In the genomic region with DNA sequence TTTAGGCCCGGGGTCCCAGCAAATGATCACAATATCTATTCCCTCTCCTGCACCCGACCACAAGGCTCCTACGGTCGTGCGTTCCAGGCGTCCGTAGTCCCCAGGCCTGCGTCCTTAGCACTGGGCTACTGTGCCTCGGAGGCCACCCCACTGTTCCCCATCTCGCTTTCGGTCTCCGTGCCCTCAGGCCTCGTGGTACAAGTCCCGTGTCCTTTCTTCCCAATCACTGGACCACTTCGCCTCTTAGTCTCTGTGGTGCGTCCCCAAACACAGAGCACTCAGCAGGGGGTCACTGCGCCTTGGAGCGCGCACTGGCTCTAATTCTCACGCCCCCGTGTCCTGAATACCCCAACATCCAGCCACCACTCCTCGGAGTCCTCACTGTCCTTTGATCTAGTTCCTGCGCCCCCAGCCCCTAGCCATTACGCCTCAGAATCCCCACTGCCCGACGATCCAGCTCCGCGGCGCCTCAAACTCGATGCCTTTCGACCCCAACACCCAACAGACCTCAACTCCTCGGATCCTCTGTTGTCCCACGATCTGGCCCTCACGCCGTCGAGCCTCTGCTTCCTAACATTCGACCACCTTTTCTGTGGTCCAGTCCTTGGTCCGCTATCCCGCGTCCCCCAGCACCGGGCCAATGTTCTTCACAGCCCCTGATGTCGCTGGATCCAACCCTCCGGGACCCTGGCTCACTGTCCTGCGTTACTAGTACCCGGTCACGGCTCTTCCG, we compare ENCODE assay signal across 8 mouse cellular contexts. TPM values are rescaled to one million over a fixed set of nuclear protein-coding genes. Genes with fewer than 3 reads are reported as not detected.
DNase-seq lines count a peak whose midpoint lies in the region; ATAC-seq lines count a peak whose summit lies in the region.

No protein-coding gene starts in this region.

- peak; percentile 34; the same call in 1 of the 2 replicates for ATAC-seq in kidney, embryonic 15.5 days (replicated peaks; ENCODE audit: low FRiP score)
- ATAC-seq in embryonic facial prominence, embryonic 11.5 days (replicated peaks; ENCODE audit: insufficient number of reproducible peaks, low FRiP score, low TSS enrichment, low read depth) = 0 out of 2 replicates have a peak, but pooled peaks have one; percentile 7
- 0 out of 2 replicates have a peak, but pooled peaks have one; percentile 30 for ATAC-seq in midbrain, embryonic 13.5 days
- ATAC-seq in megakaryocyte-erythroid progenitor cell, adult 5-6 weeks (replicated peaks; ENCODE audit: low FRiP score, low TSS enrichment, poor library complexity, severe bottlenecking) = no peak

- peak overlapping the region; percentile 83 for H3K9ac ChIP-seq in kidney, embryonic 15.5 days
- H3K9ac ChIP-seq in embryonic facial prominence, embryonic 11.5 days (replicated peaks; ENCODE audit: low read length) = peak overlapping the region; percentile 95
- H3K9ac ChIP-seq in midbrain, embryonic 13.5 days (replicated peaks) = peak overlapping the region; percentile 69

- peak overlapping the region; percentile 82 for H3K27ac ChIP-seq in kidney, embryonic 15.5 days
- peak overlapping the region; percentile 87 for H3K27ac ChIP-seq in embryonic facial prominence, embryonic 11.5 days (replicated peaks; ENCODE audit: low read depth, low read length)
- H3K27ac ChIP-seq in hindbrain, embryonic 10.5 days = peak overlapping the region; percentile 87
- H3K27ac ChIP-seq in midbrain, embryonic 13.5 days = no peak overlapping the region

- WGBS in kidney, embryonic 15.5 days = 1% methylated on average over 47 of the region's 47 CpGs
- WGBS in embryonic facial prominence, embryonic 11.5 days = under 1% methylated on average over 47 of the region's 47 CpGs
- WGBS in hindbrain, embryonic 10.5 days = under 1% methylated on average over 47 of the region's 47 CpGs
- WGBS in midbrain, embryonic 13.5 days = under 1% methylated on average over 47 of the region's 47 CpGs

- no peak for DNase-seq in kidney, adult 11 months
- peak; percentile 41 for DNase-seq in embryonic facial prominence, embryonic 11.5 days (ENCODE audit: low spot score)
- DNase-seq in hindbrain, embryonic 10.5 days (ENCODE audit: low spot score) = no peak
- no peak for DNase-seq in c-Kit-positive CD71-positive TER-119-positive erythroid progenitor cells, embryonic 14.5 days (ENCODE audit: low spot score)
- DNase-seq in urinary bladder, postnatal 14 days (ENCODE audit: low spot score) = no peak

- H3K4me1 ChIP-seq in kidney, embryonic 15.5 days = peaks cover 42% of the 10 kb centered on the region
- H3K4me1 ChIP-seq in embryonic facial prominence, embryonic 11.5 days (ENCODE audit: control insufficient read depth, insufficient read depth, low read length) = peaks cover 8% of the 10 kb centered on the region
- H3K4me1 ChIP-seq in hindbrain, embryonic 10.5 days (replicated peaks) = peaks cover 33% of the 10 kb centered on the region
- H3K4me1 ChIP-seq in midbrain, embryonic 13.5 days (replicated peaks) = peaks cover 20% of the 10 kb centered on the region

- H3K4me2 ChIP-seq in kidney, embryonic 15.5 days = peak overlapping the region; percentile 90
- peak overlapping the region; percentile 54 for H3K4me2 ChIP-seq in embryonic facial prominence, embryonic 11.5 days (ENCODE audit: low read depth, low read length)
- H3K4me2 ChIP-seq in midbrain, embryonic 13.5 days (replicated peaks) = peak overlapping the region; percentile 77

- H3K4me3 ChIP-seq in kidney, embryonic 15.5 days (replicated peaks) = peak overlapping the region; percentile 69
- peak overlapping the region; percentile 90 for H3K4me3 ChIP-seq in embryonic facial prominence, embryonic 11.5 days (ENCODE audit: low read depth, low read length)
- peak overlapping the region; percentile 70 for H3K4me3 ChIP-seq in hindbrain, embryonic 10.5 days
- peak overlapping the region; percentile 49 for H3K4me3 ChIP-seq in midbrain, embryonic 13.5 days (replicated peaks)

- no peaks in the 10 kb centered on the region for H3K9me3 ChIP-seq in kidney, embryonic 15.5 days (replicated peaks)
- H3K9me3 ChIP-seq in embryonic facial prominence, embryonic 11.5 days (replicated peaks; ENCODE audit: control insufficient read depth, low read length) = no peaks in the 10 kb centered on the region
- no peaks in the 10 kb centered on the region for H3K9me3 ChIP-seq in hindbrain, embryonic 10.5 days
- H3K9me3 ChIP-seq in midbrain, embryonic 13.5 days = no peaks in the 10 kb centered on the region

- H3K27me3 ChIP-seq in kidney, embryonic 15.5 days = peaks cover 27% of the 10 kb centered on the region
- no peaks in the 10 kb centered on the region for H3K27me3 ChIP-seq in embryonic facial prominence, embryonic 11.5 days (ENCODE audit: control insufficient read depth, insufficient read depth, low read length)
- peaks cover 42% of the 10 kb centered on the region for H3K27me3 ChIP-seq in hindbrain, embryonic 10.5 days (ENCODE audit: insufficient read depth, poor library complexity, severe bottlenecking)
- H3K27me3 ChIP-seq in midbrain, embryonic 13.5 days = peaks cover 44% of the 10 kb centered on the region

- H3K36me3 ChIP-seq in kidney, embryonic 15.5 days = no peaks in the 10 kb centered on the region
- H3K36me3 ChIP-seq in embryonic facial prominence, embryonic 11.5 days (replicated peaks; ENCODE audit: control insufficient read depth, insufficient read depth, low read depth, low read length) = no peaks in the 10 kb centered on the region
- no peaks in the 10 kb centered on the region for H3K36me3 ChIP-seq in hindbrain, embryonic 10.5 days
- no peaks in the 10 kb centered on the region for H3K36me3 ChIP-seq in midbrain, embryonic 13.5 days

RNA-seq across cellular contexts. Expression of gene Col26a1, which starts 0.8 kb away (rescaled TPM):
- polyA plus RNA-seq in kidney, embryonic 15.5 days (2015; fragmentation: Nextera tagmentation; extraction: Ambion mirVana) = 51.1 and 62.5 TPM in 2 replicates
- polyA plus RNA-seq in embryonic facial prominence, embryonic 11.5 days (2014; fragmentation: Nextera tagmentation; extraction: Ambion mirVana) = 63.0 and 67.1 TPM in 2 replicates
- 72.0 and 73.0 TPM in 2 replicates for polyA plus RNA-seq in hindbrain, embryonic 10.5 days (2016; fragmentation: Nextera tagmentation; extraction: Ambion mirVana)
- polyA plus RNA-seq in midbrain, embryonic 13.5 days (2015; fragmentation: Nextera tagmentation; extraction: Ambion mirVana) = 14.0 and 19.0 TPM in 2 replicates
- total RNA-seq in megakaryocyte-erythroid progenitor cell, adult 5-6 weeks (2014; fragmentation: Nextera tagmentation) = not detected in 2 replicates
- total RNA-seq in megakaryocyte-erythroid progenitor cell, adult 5-6 weeks (2017) = not detected in 2 replicates

RNA-seq across cellular contexts. Expression of gene Ift22, which starts 25.7 kb away (rescaled TPM):
- polyA plus RNA-seq in kidney, embryonic 15.5 days (2015; fragmentation: Nextera tagmentation; extraction: Ambion mirVana) = 74.0 and 78.8 TPM in 2 replicates
- 72.5 and 83.4 TPM in 2 replicates for polyA plus RNA-seq in embryonic facial prominence, embryonic 11.5 days (2014; fragmentation: Nextera tagmentation; extraction: Ambion mirVana)
- polyA plus RNA-seq in hindbrain, embryonic 10.5 days (2016; fragmentation: Nextera tagmentation; extraction: Ambion mirVana) = 106 and 124 TPM in 2 replicates
- polyA plus RNA-seq in midbrain, embryonic 13.5 days (2015; fragmentation: Nextera tagmentation; extraction: Ambion mirVana) = 119 and 125 TPM in 2 replicates
- 12.1 and 17.4 TPM in 2 replicates for total RNA-seq in megakaryocyte-erythroid progenitor cell, adult 5-6 weeks (2014; fragmentation: Nextera tagmentation)
- total RNA-seq in megakaryocyte-erythroid progenitor cell, adult 5-6 weeks (2017) = 1.5 and 5.4 TPM in 2 replicates
